Mouse (Mus musculus) bone marrow, adult 2 months (tissue): ENCODE results near the gene Galnt17.
A peak's percentile ranks its signal among the peaks of the same experiment; 100 is the strongest.

ENCODE experiments used
- CTCF ChIP-seq: fragments of 200-500 bp; IDR thresholded peaks from 2 replicates; pipeline ENCODE4 v1.5.1; 2011; ENCODE audit warnings: low read length, control low read depth; ENCODE audit not compliant: control insufficient read depth, insufficient read depth
- POLR2A ChIP-seq: fragments of 200-500 bp; IDR thresholded peaks from 2 replicates; pipeline ENCODE4 v1.6.1; 2011; ENCODE audit warnings: low read depth, mild to moderate bottlenecking, control low read depth, low read length, borderline replicate concordance; ENCODE audit not compliant: control insufficient read depth

GRCm38 (mm10) chr5:131007871-131008505 is 300.3 kb downstream of the Galnt17 start:
- no peak for TF ChIP-seq POLR2A
- TF ChIP-seq CTCF, result peak; percentile 10; the same call in 1 of the 2 replicates
